Mouse (Mus musculus) spleen, adult 2 months (tissue): ENCODE results near the gene Polr2b. TPM values are rescaled to one million over a fixed set of nuclear protein-coding genes. Genes with fewer than 3 reads are reported as not detected.

Source experiments
- DNase-seq, 2 experiments: peaks; one replicate each; pipeline versions ENCODE4 v3.0.0 to v3.0.0-alpha.2; 2012 to 2021; ENCODE audit warnings: low spot score in 2 of 2, low read depth in 1 of 2
- H3K27ac ChIP-seq: fragments of 200-500 bp; 2 replicates; pipeline ENCODE4 v1.5.1; 2012; ENCODE audit warnings: low read length, inconsistent platforms; ENCODE audit not compliant: insufficient read depth
- H3K27me3 ChIP-seq: fragments of 200-500 bp; 2 replicates; pipeline ENCODE4 v1.6.1; 2012; ENCODE audit warnings: mild to moderate bottlenecking, moderate library complexity, low read length, inconsistent platforms; ENCODE audit not compliant: control insufficient read depth, insufficient read depth
- H3K36me3 ChIP-seq: fragments of 200-500 bp; 2 replicates; pipeline ENCODE4 v1.6.1; 2012; ENCODE audit warnings: mild to moderate bottlenecking, low read length, inconsistent platforms; ENCODE audit not compliant: control insufficient read depth, insufficient read depth
- H3K4me1 ChIP-seq: fragments of 200-500 bp; 2 replicates; pipeline ENCODE4 v1.6.1; 2011; ENCODE audit warnings: inconsistent platforms; ENCODE audit not compliant: control insufficient read depth, insufficient read depth, insufficient read length
- H3K4me3 ChIP-seq: fragments of 200-500 bp; 2 replicates; pipeline ENCODE4 v1.5.1; 2011; ENCODE audit warnings: mild to moderate bottlenecking, inconsistent platforms; ENCODE audit not compliant: insufficient read depth, insufficient read length; ENCODE audit errors: extremely low read depth
- CTCF ChIP-seq: fragments of 200-500 bp; IDR thresholded peaks from 2 replicates; pipeline ENCODE4 v1.5.1; 2011; ENCODE audit warnings: mild to moderate bottlenecking, inconsistent platforms; ENCODE audit not compliant: insufficient read depth, insufficient read length, insufficient replicate concordance; ENCODE audit errors: extremely low read depth
- POLR2A ChIP-seq: fragments of 200-500 bp; IDR thresholded peaks from 2 replicates; pipeline ENCODE4 v1.6.1; 2011; ENCODE audit warnings: low read depth, low read length, inconsistent platforms
- WGBS: fragments of 180-500 bp; shearing (Covaris S2); methylation state at CpG from one replicate; pipeline ENCODE4 v1.1.7; 2018; 5-methylcytosine and 5-hydroxymethylcytosine counted together
- polyA plus RNA-seq: library from polyadenylated mRNA; depleted of rRNA; stranded (reverse); fragments of >200 nt; gene quantifications from 2 replicates; pipeline ENCODE4 v1.2.3, GENCODE M21; 2012

Gene Polr2b
- polyA plus RNA-seq, 1 experiment: 16.8 TPM

GRCm38 (mm10) chr5:77379434-77380135 lies 69.6 kb downstream of the Polr2b start:
- 84% methylated on average over 14 of the region's 14 CpGs for WGBS
- Histone ChIP-seq H3K27me3 (no peaks in the 10 kb centered on the region), H3K4me1 (peaks cover 5% of the 10 kb centered on the region), H3K4me3 (no peak overlapping the region), H3K36me3 (no peaks in the 10 kb centered on the region), H3K27ac (no peak overlapping the region)
- TF ChIP-seq CTCF (no peak), POLR2A (no peak)
- DNase-seq: no peak

- no peak for TF ChIP-seq POLR2A
- TF ChIP-seq CTCF: no peak
- Histone ChIP-seq H3K36me3 (no peaks in the 10 kb centered on the region), H3K27me3 (no peaks in the 10 kb centered on the region), H3K27ac (no peak overlapping the region), H3K4me3 (no peak overlapping the region), H3K4me1 (peaks cover 5% of the 10 kb centered on the region)
- 91% methylated on average over 17 of the region's 17 CpGs for WGBS
- no peak for DNase-seq
Measured at GRCm38 (mm10) chr5:77380321-77380901, 70.5 kb downstream of the Polr2b start.

GRCm38 (mm10) chr5:77381283-77381682 lies 71.3 kb downstream of the Polr2b start:
- no peak for DNase-seq
- Histone ChIP-seq H3K4me3 (no peak overlapping the region), H3K4me1 (peaks cover 5% of the 10 kb centered on the region), H3K36me3 (no peaks in the 10 kb centered on the region), H3K27ac (no peak overlapping the region), H3K27me3 (no peaks in the 10 kb centered on the region)
- TF ChIP-seq CTCF (no peak), POLR2A (no peak)
- 86% methylated on average over 7 of the region's 7 CpGs for WGBS

- Histone ChIP-seq H3K4me1 (peaks cover 5% of the 10 kb centered on the region), H3K27me3 (no peaks in the 10 kb centered on the region), H3K36me3 (no peaks in the 10 kb centered on the region), H3K27ac (no peak overlapping the region), H3K4me3 (no peak overlapping the region)
- no peak for TF ChIP-seq CTCF
- TF ChIP-seq POLR2A: no peak
- no peak for DNase-seq
- WGBS: 93% methylated on average over 5 of the region's 5 CpGs
Measured at GRCm38 (mm10) chr5:77381686-77382085, 71.7 kb downstream of the Polr2b start.

DNA sequence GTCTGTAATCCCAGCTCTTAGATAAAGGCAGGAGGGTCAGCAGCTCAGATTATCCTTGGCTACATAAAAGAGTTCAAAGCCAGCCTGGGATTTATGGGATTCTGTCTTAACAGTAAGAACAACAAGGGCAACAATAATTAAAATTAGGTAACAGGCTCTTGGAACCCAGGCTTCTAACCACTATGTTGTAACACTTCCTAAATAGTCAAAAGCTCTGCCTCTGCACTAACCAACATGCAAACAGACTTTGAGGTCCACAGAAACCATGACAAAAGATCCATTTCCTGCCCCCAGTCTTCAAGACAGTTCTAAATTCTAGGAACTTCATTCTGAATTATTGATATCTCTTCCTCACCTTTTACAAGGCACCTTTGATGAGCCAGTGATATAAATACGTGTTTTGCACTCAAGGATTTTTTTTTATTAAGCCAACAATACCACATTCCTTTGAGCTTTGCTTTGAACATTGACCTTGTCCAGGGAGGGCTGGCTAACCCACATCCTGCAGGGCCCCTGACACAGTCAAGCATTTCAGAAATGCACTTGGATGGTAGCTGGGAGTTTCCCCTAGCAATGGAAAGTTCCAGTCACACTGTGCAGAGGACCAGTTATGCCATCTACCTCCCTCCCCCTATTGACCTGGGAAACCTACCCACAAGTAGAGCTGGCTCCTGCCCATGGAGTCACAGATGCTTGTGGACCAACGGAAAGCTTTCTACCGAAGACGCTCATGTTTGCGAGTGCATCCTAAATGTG lies 74.0 kb downstream of the Polr2b start:
- WGBS: 57% methylated on average over 5 of the region's 5 CpGs
- H3K4me1 ChIP-seq: peaks cover 5% of the 10 kb centered on the region
- no peaks in the 10 kb centered on the region for H3K36me3 ChIP-seq
- no peak overlapping the region for H3K4me3 ChIP-seq
- peak overlapping the region; percentile 8; the same call in 1 of the 2 replicates for H3K27ac ChIP-seq
- TF ChIP-seq CTCF: no peak
- TF ChIP-seq POLR2A: no peak
- DNase-seq: no peak
- no peaks in the 10 kb centered on the region for H3K27me3 ChIP-seq

DNA sequence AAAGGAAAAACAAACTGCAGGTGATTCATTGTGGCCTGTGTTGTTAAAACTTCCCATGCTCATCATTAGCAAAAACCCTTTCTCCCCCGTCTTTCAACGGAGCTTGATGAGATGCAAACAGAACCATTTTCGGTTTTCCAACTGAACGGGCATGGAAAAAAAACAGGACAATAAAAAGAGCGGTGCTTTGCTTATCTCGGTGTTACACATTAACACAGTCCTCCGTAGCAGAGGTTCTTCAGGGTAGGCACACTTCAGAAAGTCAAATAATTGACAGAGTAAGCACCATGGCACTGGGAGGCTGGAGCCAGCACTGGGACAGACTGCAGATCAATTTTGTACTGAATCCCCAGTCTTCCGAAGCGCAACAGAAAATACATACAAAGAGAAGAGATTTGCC lies 74.8 kb downstream of the Polr2b start:
- H3K4me1 ChIP-seq: peaks cover 5% of the 10 kb centered on the region
- 82% methylated on average over 9 of the region's 9 CpGs for WGBS
- DNase-seq: no peak
- H3K27me3 ChIP-seq: no peaks in the 10 kb centered on the region
- TF ChIP-seq CTCF (no peak), POLR2A (no peak)
- no peaks in the 10 kb centered on the region for H3K36me3 ChIP-seq
- no peak overlapping the region for H3K4me3 ChIP-seq
- H3K27ac ChIP-seq: no peak overlapping the region
